Comparison of ENCODE assay signal across 11 mouse cellular contexts in genomic region chr13:23914376-23915167, GRCm38 (mm10). TPM values are rescaled to one million over a fixed set of nuclear protein-coding genes. Genes with fewer than 3 reads are reported as not detected.
DNase-seq lines count a peak whose midpoint lies in the region; ATAC-seq and TF ChIP-seq lines count a peak whose summit lies in the region.
"Had no signal": no experiment of that assay in that cellular context is flagged by ENCODE, and none has a peak within 500 bp of the region (broad histone marks: within the 10 kb centered on the region; RNA-seq: fewer than 3 reads in every experiment).

TSS of gene Slc17a4 (minus strand) at chr13:23915009.

- TF ChIP-seq CTCF in hindbrain, postnatal 0 days (IDR thresholded peaks at IDR 0.05; ENCODE audit: low read depth), result no peak

- 49% methylated on average over 9 of the region's 9 CpGs for WGBS in heart, embryonic 11.5 days (ENCODE audit: insufficient replicate concordance)
- 51% methylated on average over 9 of the region's 9 CpGs for WGBS in heart, embryonic 14.5 days
- WGBS in kidney, embryonic 14.5 days, result 16% methylated on average over 9 of the region's 9 CpGs
- 34% methylated on average over 9 of the region's 9 CpGs for WGBS in liver, embryonic 15.5 days (ENCODE audit: insufficient replicate concordance)
- 70% methylated on average over 9 of the region's 9 CpGs for WGBS in hindbrain, postnatal 0 days
- WGBS in midbrain, embryonic 14.5 days, result 77% methylated on average over 9 of the region's 9 CpGs

- no peaks in the 10 kb centered on the region for H3K36me3 ChIP-seq in heart, embryonic 11.5 days (ENCODE audit: control insufficient read depth, insufficient read depth, low read length)
- no peaks in the 10 kb centered on the region for H3K36me3 ChIP-seq in heart, embryonic 14.5 days (ENCODE audit: control insufficient read depth, insufficient read depth, low read length)
- H3K36me3 ChIP-seq in kidney, embryonic 14.5 days (ENCODE audit: control insufficient read depth, insufficient read depth, low read length), result no peaks in the 10 kb centered on the region
- no peaks in the 10 kb centered on the region for H3K36me3 ChIP-seq in liver, embryonic 15.5 days (replicated peaks)
- no peaks in the 10 kb centered on the region for H3K36me3 ChIP-seq in hindbrain, postnatal 0 days (ENCODE audit: insufficient read depth, low read length)
- no peaks in the 10 kb centered on the region for H3K36me3 ChIP-seq in midbrain, embryonic 14.5 days (ENCODE audit: control insufficient read depth, insufficient read depth, low read length)
- H3K36me3 ChIP-seq: lung, embryonic 15.5 days had no signal

- H3K4me1 ChIP-seq in heart, embryonic 11.5 days (ENCODE audit: control insufficient read depth, insufficient read depth, low read length), result peaks cover 30% of the 10 kb centered on the region
- peaks cover 13 to 29% of the 10 kb centered on the region in 2 experiments for H3K4me1 ChIP-seq in heart, embryonic 14.5 days (ENCODE audit: control insufficient read depth in 2 of 2, insufficient read depth in 2 of 2, low read length in 2 of 2)
- peaks cover 24% of the 10 kb centered on the region for H3K4me1 ChIP-seq in kidney, embryonic 14.5 days (ENCODE audit: control insufficient read depth, insufficient read depth, low read length)
- H3K4me1 ChIP-seq in liver, embryonic 15.5 days (replicated peaks), result peaks cover 20% of the 10 kb centered on the region; the same call in 1 of the 2 replicates
- no peaks in the 10 kb centered on the region for H3K4me1 ChIP-seq in hindbrain, postnatal 0 days (ENCODE audit: insufficient read depth, low read length)
- H3K4me1 ChIP-seq in midbrain, embryonic 14.5 days (ENCODE audit: control insufficient read depth, insufficient read depth, low read length), result no peaks in the 10 kb centered on the region

- no peak within 1 kb of the TSS for H3K4me3 ChIP-seq in heart, embryonic 11.5 days (ENCODE audit: low read depth, low read length)
- no peak within 1 kb of the TSS for H3K4me3 ChIP-seq in heart, embryonic 14.5 days (ENCODE audit: control insufficient read depth in 1 of 2, insufficient read depth in 1 of 2, low read depth in 1 of 2, low read length in 2 of 2)
- H3K4me3 ChIP-seq in kidney, embryonic 14.5 days (ENCODE audit: low read length), result no peak within 1 kb of the TSS
- no peak within 1 kb of the TSS for H3K4me3 ChIP-seq in liver, embryonic 15.5 days (replicated peaks)
- no peak within 1 kb of the TSS for H3K4me3 ChIP-seq in hindbrain, postnatal 0 days (ENCODE audit: low read length)
- no peak within 1 kb of the TSS for H3K4me3 ChIP-seq in midbrain, embryonic 14.5 days (replicated peaks; ENCODE audit: low read depth, low read length)
- H3K4me3 ChIP-seq: lung, embryonic 15.5 days had no signal

- ATAC-seq in heart, embryonic 11.5 days (replicated peaks; ENCODE audit: insufficient number of reproducible peaks, low FRiP score, low TSS enrichment), result no peak
- ATAC-seq in heart, embryonic 14.5 days (ENCODE audit: insufficient number of reproducible peaks, insufficient read depth, low FRiP score, low read depth), result no peak
- ATAC-seq in kidney, embryonic 14.5 days (ENCODE audit: low FRiP score, low TSS enrichment), result peak; percentile 29; the same call in 1 of the 2 replicates
- no peak for ATAC-seq in liver, embryonic 15.5 days (ENCODE audit: insufficient read depth)
- ATAC-seq in hindbrain, postnatal 0 days, result no peak
- no peak for ATAC-seq in midbrain, embryonic 14.5 days (ENCODE audit: low FRiP score, low TSS enrichment)
- ATAC-seq: hindbrain, embryonic 16.5 days had no signal

- no peak within 1 kb of the TSS for H3K9ac ChIP-seq in heart, embryonic 11.5 days (ENCODE audit: low read depth, low read length)
- H3K9ac ChIP-seq in heart, embryonic 14.5 days (ENCODE audit: low read length), result no peak within 1 kb of the TSS
- H3K9ac ChIP-seq in kidney, embryonic 14.5 days (ENCODE audit: low read depth, low read length), result no peak within 1 kb of the TSS
- H3K9ac ChIP-seq in liver, embryonic 15.5 days, result no peak within 1 kb of the TSS
- H3K9ac ChIP-seq in hindbrain, postnatal 0 days (replicated peaks; ENCODE audit: low read length), result no peak within 1 kb of the TSS
- H3K9ac ChIP-seq in midbrain, embryonic 14.5 days (replicated peaks; ENCODE audit: low read length), result no peak within 1 kb of the TSS
- H3K9ac ChIP-seq: lung, embryonic 15.5 days had no signal

- H3K9me3 ChIP-seq in heart, embryonic 11.5 days (replicated peaks; ENCODE audit: control insufficient read depth, low read length), result no peaks in the 10 kb centered on the region
- no peaks in the 10 kb centered on the region for H3K9me3 ChIP-seq in heart, embryonic 14.5 days (ENCODE audit: control insufficient read depth, low read length)
- H3K9me3 ChIP-seq in kidney, embryonic 14.5 days (ENCODE audit: control insufficient read depth, low read length), result no peaks in the 10 kb centered on the region
- no peaks in the 10 kb centered on the region for H3K9me3 ChIP-seq in liver, embryonic 15.5 days (replicated peaks)
- H3K9me3 ChIP-seq in hindbrain, postnatal 0 days (ENCODE audit: low read length), result no peaks in the 10 kb centered on the region
- no peaks in the 10 kb centered on the region for H3K9me3 ChIP-seq in midbrain, embryonic 14.5 days (ENCODE audit: control insufficient read depth, low read length)
- H3K9me3 ChIP-seq: lung, embryonic 15.5 days had no signal

- H3K27ac ChIP-seq in heart, embryonic 11.5 days (ENCODE audit: low read depth, low read length), result peak within 1 kb of the TSS; percentile 64
- peak within 1 kb of the TSS; percentile 46 to 57 for H3K27ac ChIP-seq in heart, embryonic 14.5 days (replicated peaks in 1 of 2; ENCODE audit: control insufficient read depth in 1 of 2, insufficient read depth in 1 of 2, low read depth in 2 of 2, low read length in 2 of 2)
- peak within 1 kb of the TSS; percentile 42 for H3K27ac ChIP-seq in kidney, embryonic 14.5 days (ENCODE audit: low read depth, low read length)
- H3K27ac ChIP-seq in liver, embryonic 15.5 days (replicated peaks), result peak within 1 kb of the TSS; percentile 39; the same call in 1 of the 2 replicates
- no peak within 1 kb of the TSS for H3K27ac ChIP-seq in hindbrain, postnatal 0 days
- H3K27ac ChIP-seq in midbrain, embryonic 14.5 days (replicated peaks; ENCODE audit: low read depth, low read length), result no peak within 1 kb of the TSS
- H3K27ac ChIP-seq: lung, embryonic 15.5 days had no signal

- 0 out of 2 replicates have a peak, but pooled peaks cover 7% of the 10 kb centered on the region for H3K27me3 ChIP-seq in heart, embryonic 11.5 days (ENCODE audit: control insufficient read depth, insufficient read depth, low read length)
- H3K27me3 ChIP-seq in heart, embryonic 14.5 days (ENCODE audit: control insufficient read depth, insufficient read depth, low read length), result no peaks in the 10 kb centered on the region
- H3K27me3 ChIP-seq in kidney, embryonic 14.5 days (ENCODE audit: control insufficient read depth, insufficient read depth, low read length), result no peaks in the 10 kb centered on the region
- H3K27me3 ChIP-seq in liver, embryonic 15.5 days, result no peaks in the 10 kb centered on the region
- H3K27me3 ChIP-seq in hindbrain, postnatal 0 days (ENCODE audit: insufficient read depth, low read length), result no peaks in the 10 kb centered on the region
- no peaks in the 10 kb centered on the region for H3K27me3 ChIP-seq in midbrain, embryonic 14.5 days (ENCODE audit: control insufficient read depth, insufficient read depth, low read length)
- H3K27me3 ChIP-seq: lung, embryonic 15.5 days had no signal

- peak within 1 kb of the TSS; percentile 19; the same call in 1 of the 2 replicates for H3K4me2 ChIP-seq in heart, embryonic 11.5 days
- peak within 1 kb of the TSS; percentile 14; the same call in 1 of the 2 replicates for H3K4me2 ChIP-seq in heart, embryonic 14.5 days (ENCODE audit: low read length)
- H3K4me2 ChIP-seq in kidney, embryonic 14.5 days (replicated peaks; ENCODE audit: low read depth, low read length), result 0 out of 2 replicates have a peak within 1 kb of the TSS, but pooled peaks have one; percentile 15
- H3K4me2 ChIP-seq in liver, embryonic 15.5 days, result no peak within 1 kb of the TSS
- no peak within 1 kb of the TSS for H3K4me2 ChIP-seq in hindbrain, postnatal 0 days (ENCODE audit: low read depth, low read length)
- no peak within 1 kb of the TSS for H3K4me2 ChIP-seq in midbrain, embryonic 14.5 days (ENCODE audit: low read length)
- H3K4me2 ChIP-seq: lung, embryonic 15.5 days had no signal

- DNase-seq in heart, adult 9 months (ENCODE audit: low spot score in 2 of 2), result no peak
- no peak for DNase-seq in right cerebral cortex, postnatal 14 days
- no peak for DNase-seq in hindbrain, postnatal 0 days (ENCODE audit: low spot score)
- DNase-seq in midbrain, embryonic 14.5 days, result no peak
- DNase-seq: gastrocnemius, postnatal 10 days had no signal

RNA-seq across cellular contexts. Expression of gene Slc17a4, which starts in this region (rescaled TPM):
- polyA plus RNA-seq in heart, embryonic 11.5 days (2014; fragmentation: Nextera tagmentation; extraction: Ambion mirVana), result not detected in 2 replicates
- polyA plus RNA-seq in heart, embryonic 14.5 days (2014; fragmentation: Nextera tagmentation; extraction: Ambion mirVana), result not detected in 2 replicates
- 2.0 and 2.5 TPM in 2 replicates for polyA plus RNA-seq in kidney, embryonic 14.5 days (2014; fragmentation: Nextera tagmentation; extraction: Ambion mirVana)
- 0.09 and 0.24 TPM in 2 replicates for polyA plus RNA-seq in liver, embryonic 15.5 days (2015; fragmentation: Nextera tagmentation; extraction: Ambion mirVana)
- not detected in 2 replicates for total RNA-seq in hindbrain, postnatal 0 days (2014; rRNA removed)
- polyA plus RNA-seq in hindbrain, postnatal 0 days (2015; fragmentation: Nextera tagmentation; extraction: Ambion mirVana), result not detected in 2 replicates
- not detected in 2 replicates for polyA plus RNA-seq in midbrain, embryonic 14.5 days (2014; fragmentation: Nextera tagmentation; extraction: Ambion mirVana)
- total RNA-seq: gastrocnemius, postnatal 10 days had no signal
- polyA plus RNA-seq: hindbrain, embryonic 16.5 days; lung, embryonic 15.5 days had no signal

Comparison
In these comparisons a context has a peak if more than half of its experiments do, and no peak if none do; other contexts are left out.
1. H3K27ac ChIP-seq: peak in heart, embryonic 11.5 days (single experiment), heart, embryonic 14.5 days (2 of 2), kidney, embryonic 14.5 days (single experiment) and liver, embryonic 15.5 days (single experiment); none in hindbrain, postnatal 0 days (single experiment) and midbrain, embryonic 14.5 days (single experiment).
2. H3K4me2 ChIP-seq: peak in heart, embryonic 11.5 days (single experiment), heart, embryonic 14.5 days (single experiment) and kidney, embryonic 14.5 days (single experiment); none in liver, embryonic 15.5 days (single experiment), hindbrain, postnatal 0 days (single experiment) and midbrain, embryonic 14.5 days (single experiment).